Mouse (Mus musculus) adrenal gland, postnatal 36 days (tissue): Measurements from ENCODE around the gene 4930568D16Rik. TPM values are rescaled to one million over a fixed set of nuclear protein-coding genes. Genes with fewer than 3 reads are reported as not detected.

Experiments
- total RNA-seq, 2 experiments: library from RNA; stranded (reverse); gene quantifications; 2 replicates each; pipeline ENCODE4 v1.2.3; 2021

Gene 4930568D16Rik
- total RNA-seq, 2 experiments from 2014 or later, result not detected

Other genes with a start within 250 kb of the 4930568D16Rik start
- 100 to 1,000 TPM; 207 to 234 TPM for gene Rab14, start 166.6 kb downstream of the 4930568D16Rik start, total RNA-seq
- gene Gsn, start 111.3 kb downstream of the 4930568D16Rik start, total RNA-seq, result 100 to 1,000 TPM; 405 to 505 TPM
- gene Stom, start 30.8 kb downstream of the 4930568D16Rik start, total RNA-seq, result 10 to 100 TPM; 38.9 to 53.7 TPM
- not detected for gene 4930402F06Rik, start 29.4 kb upstream of the 4930568D16Rik start, total RNA-seq
- gene Ggta1, start 95.5 kb upstream of the 4930568D16Rik start, total RNA-seq, result 10 to 100 TPM in 1 of 2 experiments, 1 to 10 TPM in 1; 7.9 to 14.2 TPM
- 100 to 1,000 TPM in 1 of 2 experiments, 10 to 100 TPM in 1; 65.0 to 103 TPM for gene Dab2ip, start 190.5 kb upstream of the 4930568D16Rik start, total RNA-seq